Mouse (Mus musculus) limb, embryonic 14.5 days (tissue): Measurements from ENCODE around the gene Morn2. TPM values are rescaled to one million over a fixed set of nuclear protein-coding genes. Genes with fewer than 3 reads are reported as not detected.

Experiments
- ATAC-seq: fragments of 200-750 bp; cut with Nextera tagmentation; 2 replicates; pipeline ENCODE4 v1.8.0; 2017; ENCODE audit warnings: low read depth, moderate number of reproducible peaks, moderate TSS enrichment; ENCODE audit not compliant: low FRiP score
- DNase-seq: peaks from one replicate; pipeline ENCODE4 v3.0.0-alpha.2; 2015; ENCODE audit warnings: low spot score
- H3K27ac ChIP-seq: fragments of 300-500 bp; sonication (generic); replicated peaks from 2 replicates; pipeline ENCODE4 v1.5.1; 2014; ENCODE audit warnings: low read depth, mild to moderate bottlenecking, low read length, moderate library complexity, mixed read lengths
- H3K27me3 ChIP-seq: fragments of 300-500 bp; sonication (generic); 2 replicates; pipeline ENCODE4 v1.6.1; 2014; ENCODE audit warnings: low read length, mixed read lengths; ENCODE audit not compliant: control insufficient read depth, insufficient read depth
- H3K36me3 ChIP-seq: fragments of 300-500 bp; sonication (generic); 2 replicates; pipeline ENCODE4 v1.6.1; 2014; ENCODE audit warnings: mild to moderate bottlenecking, low read length, moderate library complexity, mixed read lengths; ENCODE audit not compliant: control insufficient read depth, insufficient read depth
- H3K4me1 ChIP-seq: fragments of 300-500 bp; sonication (generic); 2 replicates; pipeline ENCODE4 v1.6.1; 2014; ENCODE audit warnings: antibody characterized with exemption, low read length, mixed read lengths; ENCODE audit not compliant: control insufficient read depth, insufficient read depth
- H3K4me2 ChIP-seq: fragments of 300-500 bp; sonication (generic); replicated peaks from 2 replicates; pipeline ENCODE4 v1.6.1; 2014; ENCODE audit warnings: low read depth, mild to moderate bottlenecking, low read length, moderate library complexity; ENCODE audit not compliant: severe bottlenecking
- H3K4me3 ChIP-seq: fragments of 300-500 bp; sonication (generic); replicated peaks from 2 replicates; pipeline ENCODE4 v1.5.1; 2014; ENCODE audit warnings: low read length
- H3K9ac ChIP-seq: fragments of 300-500 bp; sonication (generic); 2 replicates; pipeline ENCODE4 v1.6.1; 2014; ENCODE audit warnings: mild to moderate bottlenecking, low read depth, low read length, moderate library complexity; ENCODE audit not compliant: severe bottlenecking
- H3K9me3 ChIP-seq: fragments of 300-500 bp; sonication (generic); 2 replicates; pipeline ENCODE4 v1.6.1; 2016; ENCODE audit warnings: low read length; ENCODE audit not compliant: control insufficient read depth
- POLR2A ChIP-seq: fragments of 200-500 bp; IDR thresholded peaks from 2 replicates; pipeline ENCODE4 v1.8.0; 2012; ENCODE audit warnings: inconsistent platforms, mild to moderate bottlenecking, moderate library complexity, borderline replicate concordance; ENCODE audit not compliant: insufficient read depth, insufficient read length; ENCODE audit errors: extremely low read depth
- WGBS: fragments of 180-500 bp; shearing (Covaris S2); extraction: QIAGEN DNeasy Blood & Tissue Kit; methylation state at CpG from one replicate; pipeline ENCODE4 v1.1.7; 2014; 5-methylcytosine and 5-hydroxymethylcytosine counted together
- polyA plus RNA-seq, 2 experiments: library from polyadenylated mRNA; depleted of rRNA in 1 of 2; stranded (reverse) in 1 of 2; unstranded in 1 of 2; fragments of >200 nt; fragmentation: Nextera tagmentation in 1 of 2; extraction: Ambion mirVana in 1 of 2; gene quantifications; 2 replicates each; pipeline versions ENCODE4 v1.2.1 to v1.2.3; 2012 to 2014

Gene Morn2
- polyA plus RNA-seq, 2 experiments: 11.8 to 21.1 TPM

- DNase-seq (no peak), ATAC-seq (no peak)
- Histone ChIP-seq H3K4me1 (no peaks in the 10 kb centered on the region), H3K27me3 (no peaks in the 10 kb centered on the region), H3K4me2 (no peak overlapping the region), H3K36me3 (no peaks in the 10 kb centered on the region), H3K27ac (no peak overlapping the region), H3K9me3 (no peaks in the 10 kb centered on the region), H3K9ac (no peak overlapping the region), H3K4me3 (no peak overlapping the region)
- no peak for TF ChIP-seq POLR2A
- 73% methylated on average over 8 of the region's 8 CpGs for WGBS
Measured at GRCm38 (mm10) chr17:80323658-80324057, 33.7 kb downstream of the Morn2 start.

- H3K9me3 ChIP-seq: no peaks in the 10 kb centered on the region
- no peaks in the 10 kb centered on the region for H3K36me3 ChIP-seq
- H3K4me2 ChIP-seq: no peak overlapping the region
- H3K27me3 ChIP-seq: no peaks in the 10 kb centered on the region
- no peaks in the 10 kb centered on the region for H3K4me1 ChIP-seq
- DNase-seq: no peak
- no peak overlapping the region for H3K27ac ChIP-seq
- no peak overlapping the region for H3K4me3 ChIP-seq
- ATAC-seq: no peak
- WGBS: 77% methylated on average over 7 of the region's 7 CpGs
- TF ChIP-seq POLR2A: no peak
- no peak overlapping the region for H3K9ac ChIP-seq
Measured at GRCm38 (mm10) chr17:80324521-80324920, 34.5 kb downstream of the Morn2 start.

GRCm38 (mm10) chr17:80325456-80325855 lies 35.5 kb downstream of the Morn2 start:
- H3K4me2 ChIP-seq: no peak overlapping the region
- no peak for TF ChIP-seq POLR2A

GRCm38 (mm10) chr17:80326431-80326830 lies 36.4 kb downstream of the Morn2 start:
- WGBS: 60% methylated on average over 3 of the region's 3 CpGs
- Histone ChIP-seq H3K36me3 (no peaks in the 10 kb centered on the region), H3K9me3 (no peaks in the 10 kb centered on the region), H3K27ac (no peak overlapping the region), H3K4me1 (no peaks in the 10 kb centered on the region), H3K27me3 (no peaks in the 10 kb centered on the region), H3K4me2 (no peak overlapping the region), H3K9ac (no peak overlapping the region), H3K4me3 (no peak overlapping the region)
- ATAC-seq (no peak), DNase-seq (no peak)
- TF ChIP-seq POLR2A: no peak

More at GRCm38 (mm10) chr17:80325456-80325855, 35.5 kb downstream of the Morn2 start:
- H3K4me3 ChIP-seq: no peak overlapping the region
- no peak overlapping the region for H3K9ac ChIP-seq
- H3K4me1 ChIP-seq: no peaks in the 10 kb centered on the region
- no peaks in the 10 kb centered on the region for H3K36me3 ChIP-seq
- WGBS: 84% methylated on average over 5 of the region's 5 CpGs
- H3K27me3 ChIP-seq: no peaks in the 10 kb centered on the region
- ATAC-seq (no peak), DNase-seq (no peak)
- H3K9me3 ChIP-seq: no peaks in the 10 kb centered on the region
- H3K27ac ChIP-seq: no peak overlapping the region

GRCm38 (mm10) chr17:80332386-80332785 lies 42.4 kb downstream of the Morn2 start:
- Histone ChIP-seq H3K9ac (no peak overlapping the region), H3K9me3 (no peaks in the 10 kb centered on the region), H3K4me1 (no peaks in the 10 kb centered on the region), H3K27ac (no peak overlapping the region), H3K4me3 (no peak overlapping the region), H3K27me3 (no peaks in the 10 kb centered on the region), H3K4me2 (no peak overlapping the region), H3K36me3 (no peaks in the 10 kb centered on the region)
- ATAC-seq: no peak
- WGBS: 79% methylated on average over 2 of the region's 2 CpGs
- no peak for DNase-seq
- no peak for TF ChIP-seq POLR2A

GRCm38 (mm10) chr17:80345277-80345676 lies 55.3 kb downstream of the Morn2 start:
- no peaks in the 10 kb centered on the region for H3K9me3 ChIP-seq
- ATAC-seq (no peak), DNase-seq (no peak)
- H3K36me3 ChIP-seq: no peaks in the 10 kb centered on the region
- H3K27me3 ChIP-seq: no peaks in the 10 kb centered on the region
- TF ChIP-seq POLR2A: no peak
- no peak overlapping the region for H3K9ac ChIP-seq
- H3K4me2 ChIP-seq: no peak overlapping the region
- no peak overlapping the region for H3K27ac ChIP-seq
- WGBS: 72% methylated on average over 4 of the region's 4 CpGs
- H3K4me3 ChIP-seq: no peak overlapping the region
- H3K4me1 ChIP-seq: no peaks in the 10 kb centered on the region
